Mouse (Mus musculus) limb, embryonic 11.5 days (tissue): ENCODE results near the gene Esyt1. TPM values are rescaled to one million over a fixed set of nuclear protein-coding genes. Genes with fewer than 3 reads are reported as not detected.

Experiments
- ATAC-seq: fragments of 200-750 bp; cut with Nextera tagmentation; 2 replicates; pipeline ENCODE4 v1.8.0; 2017; ENCODE audit warnings: low read depth; ENCODE audit not compliant: insufficient number of reproducible peaks, low FRiP score, low TSS enrichment
- DNase-seq: peaks from one replicate; pipeline ENCODE4 v3.0.0-alpha.2; 2015; ENCODE audit warnings: low spot score
- H3K27ac ChIP-seq: fragments of 300-500 bp; sonication (generic); replicated peaks from 2 replicates; pipeline ENCODE4 v1.5.1; 2014; ENCODE audit warnings: low read depth, mild to moderate bottlenecking, low read length
- H3K27me3 ChIP-seq: fragments of 300-500 bp; sonication (generic); 2 replicates; pipeline ENCODE4 v1.6.1; 2014; ENCODE audit warnings: mild to moderate bottlenecking, low read length, mixed read lengths; ENCODE audit not compliant: control insufficient read depth, insufficient read depth
- H3K36me3 ChIP-seq: fragments of 300-500 bp; sonication (generic); 2 replicates; pipeline ENCODE4 v1.6.1; 2014; ENCODE audit warnings: mild to moderate bottlenecking, low read length, moderate library complexity, mixed read lengths; ENCODE audit not compliant: control insufficient read depth, insufficient read depth
- H3K4me1 ChIP-seq: fragments of 300-500 bp; sonication (generic); 2 replicates; pipeline ENCODE4 v1.6.1; 2014; ENCODE audit warnings: low read length, mixed read lengths; ENCODE audit not compliant: control insufficient read depth, insufficient read depth
- H3K4me2 ChIP-seq: fragments of 300-500 bp; sonication (generic); 2 replicates; pipeline ENCODE4 v1.6.1; 2014; ENCODE audit warnings: low read depth, mild to moderate bottlenecking, moderate library complexity; ENCODE audit not compliant: severe bottlenecking
- H3K4me3 ChIP-seq: fragments of 300-500 bp; sonication (generic); 2 replicates; pipeline ENCODE4 v1.5.1; 2014; ENCODE audit warnings: low read depth, low read length
- H3K9ac ChIP-seq: fragments of 300-500 bp; sonication (generic); 2 replicates; pipeline ENCODE4 v1.6.1; 2014; ENCODE audit warnings: mild to moderate bottlenecking, low read length
- H3K9me3 ChIP-seq: fragments of 300-500 bp; sonication (generic); 2 replicates; pipeline ENCODE4 v1.6.1; 2016; ENCODE audit warnings: low read length; ENCODE audit not compliant: control insufficient read depth
- WGBS: fragments of 180-500 bp; shearing (Covaris S2); extraction: QIAGEN DNeasy Blood & Tissue Kit; methylation state at CpG from one replicate; pipeline ENCODE4 v1.1.7; 2014; 5-methylcytosine and 5-hydroxymethylcytosine counted together
- polyA plus RNA-seq: library from polyadenylated mRNA; unstranded; fragments of >200 nt; fragmentation: Nextera tagmentation; extraction: Ambion mirVana; gene quantifications from 2 replicates; pipeline ENCODE4 v1.2.1, GENCODE M21; 2014

Esyt1 gene
- polyA plus RNA-seq, 1 experiment from 2014 or later: 7.6 TPM

DNA sequence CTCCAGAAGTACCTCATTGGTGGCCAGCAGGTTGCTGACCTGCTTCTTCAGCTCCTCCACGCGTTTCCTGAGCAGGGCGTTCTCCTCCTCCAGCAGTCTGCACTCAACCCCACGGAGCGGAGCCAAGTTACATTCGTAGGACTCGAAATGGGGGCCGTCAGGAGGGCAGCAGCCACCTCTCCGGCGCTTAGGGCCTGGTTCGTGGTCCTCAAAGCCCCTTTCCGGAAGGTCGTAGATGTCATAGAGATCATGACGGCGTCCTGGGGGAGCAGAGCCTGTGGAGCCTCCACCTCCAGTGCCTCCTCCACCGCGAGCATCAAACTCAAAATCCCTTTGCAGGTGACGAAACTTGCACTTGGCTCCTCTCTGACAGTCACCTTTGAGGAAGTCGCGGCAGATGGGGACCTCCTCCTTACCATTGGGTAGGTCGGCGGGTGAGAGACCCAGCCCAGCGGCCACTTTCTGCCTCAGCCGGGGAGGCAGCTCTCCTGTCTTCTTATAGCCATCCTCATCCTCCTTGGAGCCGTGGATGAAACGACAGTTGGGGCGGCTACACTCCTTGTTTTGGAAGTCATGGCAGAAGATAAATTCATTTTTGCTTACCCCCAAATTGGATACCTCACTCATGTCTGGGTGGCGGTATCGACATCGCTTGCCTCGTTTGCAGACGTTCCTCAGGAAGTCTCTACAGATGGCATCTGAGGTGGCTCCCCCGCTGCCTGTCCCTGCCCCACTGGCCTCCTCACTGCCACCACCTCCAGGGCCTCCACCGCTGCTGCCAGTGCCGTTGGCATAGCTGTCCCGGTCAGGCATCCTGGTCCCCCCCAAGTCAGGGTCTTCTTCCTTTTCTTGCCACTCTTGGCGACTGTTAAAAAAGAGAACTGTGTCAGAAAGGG is 19.3 kb upstream of the Esyt1 start:
- Histone ChIP-seq H3K27me3 (no peaks in the 10 kb centered on the region), H3K27ac (no peak overlapping the region), H3K4me3 (no peak overlapping the region), H3K4me1 (0 out of 2 replicates have a peak, but pooled peaks cover 4% of the 10 kb centered on the region), H3K36me3 (peaks cover 20% of the 10 kb centered on the region), H3K9ac (no peak overlapping the region), H3K4me2 (no peak overlapping the region), H3K9me3 (no peaks in the 10 kb centered on the region)
- no peak for ATAC-seq
- 92% methylated on average over 37 of the region's 37 CpGs for WGBS
- DNase-seq: no peak

DNA sequence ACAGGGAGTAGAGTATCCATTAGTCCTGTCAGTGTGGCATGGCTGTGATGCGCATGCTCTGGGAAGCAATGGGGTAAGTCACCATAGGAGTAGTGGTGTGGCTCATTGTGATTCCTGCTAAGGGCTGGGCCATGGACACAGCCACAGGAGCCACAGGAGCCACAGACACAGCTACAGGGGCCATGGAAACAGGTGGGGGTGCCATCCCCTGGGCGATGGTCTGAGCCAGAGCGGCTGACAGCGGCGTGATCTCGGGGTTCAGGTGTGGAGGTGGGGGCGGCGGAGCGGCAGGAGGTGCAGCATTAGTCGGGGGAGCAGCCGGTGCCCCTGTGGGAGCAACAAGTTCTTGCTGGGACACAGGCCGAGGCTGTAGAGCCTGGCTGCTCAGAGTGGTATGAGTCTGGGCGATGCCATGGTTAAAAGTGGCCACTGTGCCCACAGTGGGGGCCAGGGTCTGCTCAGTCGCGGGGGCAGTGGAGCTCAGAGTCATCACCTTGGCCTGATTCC is 18.5 kb upstream of the Esyt1 start:
- DNase-seq (no peak), ATAC-seq (no peak)
- H3K4me3 ChIP-seq: no peak overlapping the region
- H3K9ac ChIP-seq: no peak overlapping the region
- no peaks in the 10 kb centered on the region for H3K27me3 ChIP-seq
- no peak overlapping the region for H3K27ac ChIP-seq
- H3K36me3 ChIP-seq: peaks cover 20% of the 10 kb centered on the region
- 0 out of 2 replicates have a peak, but pooled peaks cover 4% of the 10 kb centered on the region for H3K4me1 ChIP-seq
- no peaks in the 10 kb centered on the region for H3K9me3 ChIP-seq
- 98% methylated on average over 15 of the region's 15 CpGs for WGBS
- no peak overlapping the region for H3K4me2 ChIP-seq

DNA sequence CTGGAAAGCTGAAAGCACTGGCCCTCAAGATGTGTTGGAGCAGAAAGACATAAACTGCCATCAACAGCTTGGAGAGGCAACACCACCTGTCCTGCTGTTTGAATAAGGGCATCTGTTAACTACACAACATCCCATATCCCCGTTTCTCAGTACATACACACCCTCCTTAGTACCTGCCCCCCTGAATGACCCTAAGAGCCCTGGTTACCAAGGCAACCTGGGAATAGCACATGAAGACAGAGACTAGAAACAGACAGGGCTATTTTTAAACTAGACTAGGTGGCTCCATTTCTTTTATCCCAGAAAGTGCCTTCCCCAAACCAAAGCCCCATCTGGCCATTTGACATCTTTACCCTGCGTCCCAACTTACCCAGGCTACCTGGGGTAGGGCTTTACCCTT is 17.4 kb upstream of the Esyt1 start:
- no peak overlapping the region for H3K9ac ChIP-seq
- no peak overlapping the region for H3K27ac ChIP-seq
- no peak for ATAC-seq
- H3K9me3 ChIP-seq: no peaks in the 10 kb centered on the region
- H3K4me2 ChIP-seq: no peak overlapping the region
- 70% methylated on average over 2 of the region's 2 CpGs for WGBS
- H3K27me3 ChIP-seq: no peaks in the 10 kb centered on the region
- H3K36me3 ChIP-seq: peaks cover 20% of the 10 kb centered on the region
- H3K4me3 ChIP-seq: no peak overlapping the region
- DNase-seq: no peak
- 0 out of 2 replicates have a peak, but pooled peaks cover 4% of the 10 kb centered on the region for H3K4me1 ChIP-seq

DNA sequence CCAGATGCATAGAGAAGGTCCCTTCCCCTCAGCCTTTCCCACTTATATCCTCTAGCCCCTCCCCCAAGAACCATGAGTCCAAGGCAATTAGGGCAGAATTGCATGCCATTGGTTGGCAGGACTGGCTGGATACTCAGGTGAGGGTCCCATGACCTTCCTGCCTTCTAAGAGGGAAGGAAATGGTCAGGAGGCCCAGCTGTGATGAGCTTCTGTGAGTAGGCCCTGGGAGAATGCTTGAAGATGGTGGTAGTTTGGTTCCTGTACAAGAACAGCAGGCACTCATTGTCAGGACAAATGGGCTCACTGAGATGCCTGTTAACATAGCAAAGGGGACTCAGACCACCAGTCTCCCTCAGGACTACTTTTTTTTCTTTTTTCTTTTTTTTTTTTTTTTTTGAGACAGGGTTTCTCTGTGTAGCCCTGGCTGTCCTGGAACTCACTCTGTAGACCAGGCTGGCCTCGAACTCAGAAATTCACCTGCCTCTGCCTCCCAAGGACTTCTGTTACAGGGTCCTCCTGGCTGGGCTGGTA is 12.7 kb upstream of the Esyt1 start:
- Histone ChIP-seq H3K4me1 (no peaks in the 10 kb centered on the region), H3K4me3 (no peak overlapping the region), H3K27ac (no peak overlapping the region), H3K27me3 (no peaks in the 10 kb centered on the region), H3K9me3 (no peaks in the 10 kb centered on the region), H3K4me2 (no peak overlapping the region), H3K9ac (no peak overlapping the region), H3K36me3 (peaks cover 3% of the 10 kb centered on the region; the same call in 1 of the 2 replicates)
- DNase-seq (no peak), ATAC-seq (no peak)
- WGBS: 73% methylated on average over 1 of the region's 1 CpGs

DNA sequence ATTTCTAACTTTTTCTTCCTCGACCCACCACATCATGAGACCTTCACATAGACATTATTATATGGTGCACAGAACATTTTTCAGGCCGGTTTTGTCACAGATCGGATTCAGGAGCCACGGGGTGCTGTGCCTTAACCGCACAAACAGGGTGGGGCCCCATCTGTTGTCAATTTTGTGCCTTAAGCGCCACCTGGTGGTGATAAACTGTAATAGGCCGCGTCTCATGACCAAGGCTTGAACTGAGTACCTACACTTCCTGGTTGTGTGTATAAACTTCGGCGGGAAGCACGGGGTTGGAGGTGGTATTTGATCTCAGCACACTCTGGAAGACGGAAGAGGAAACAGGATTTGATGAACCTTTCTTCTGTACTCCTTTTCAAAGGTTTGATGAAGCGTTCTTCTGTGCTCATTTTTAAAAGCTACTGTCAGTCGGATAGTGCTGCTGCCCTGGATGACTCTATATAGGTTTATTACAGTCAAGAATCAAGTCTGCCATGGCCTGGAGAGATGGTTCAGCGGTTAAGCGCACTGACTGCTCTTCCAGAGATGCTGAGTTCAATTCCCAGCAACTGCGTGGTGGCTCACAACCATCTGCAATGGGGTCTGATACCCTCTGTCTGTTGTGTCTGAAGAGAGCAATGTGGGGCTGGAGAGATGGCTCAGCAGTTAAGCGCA is 10.7 kb upstream of the Esyt1 start:
- 0 out of 2 replicates have a peak overlapping the region, but pooled peaks have one; percentile 10 for H3K4me3 ChIP-seq
- H3K4me1 ChIP-seq: no peaks in the 10 kb centered on the region
- H3K27me3 ChIP-seq: no peaks in the 10 kb centered on the region
- peak overlapping the region; percentile 30; the same call in 1 of the 2 replicates for H3K4me2 ChIP-seq
- no peak overlapping the region for H3K27ac ChIP-seq
- 16% methylated on average over 18 of the region's 18 CpGs for WGBS
- peak; percentile 92 for DNase-seq
- no peak overlapping the region for H3K9ac ChIP-seq
- H3K9me3 ChIP-seq: no peaks in the 10 kb centered on the region
- H3K36me3 ChIP-seq: no peaks in the 10 kb centered on the region
- peak; percentile 88 for ATAC-seq

DNA sequence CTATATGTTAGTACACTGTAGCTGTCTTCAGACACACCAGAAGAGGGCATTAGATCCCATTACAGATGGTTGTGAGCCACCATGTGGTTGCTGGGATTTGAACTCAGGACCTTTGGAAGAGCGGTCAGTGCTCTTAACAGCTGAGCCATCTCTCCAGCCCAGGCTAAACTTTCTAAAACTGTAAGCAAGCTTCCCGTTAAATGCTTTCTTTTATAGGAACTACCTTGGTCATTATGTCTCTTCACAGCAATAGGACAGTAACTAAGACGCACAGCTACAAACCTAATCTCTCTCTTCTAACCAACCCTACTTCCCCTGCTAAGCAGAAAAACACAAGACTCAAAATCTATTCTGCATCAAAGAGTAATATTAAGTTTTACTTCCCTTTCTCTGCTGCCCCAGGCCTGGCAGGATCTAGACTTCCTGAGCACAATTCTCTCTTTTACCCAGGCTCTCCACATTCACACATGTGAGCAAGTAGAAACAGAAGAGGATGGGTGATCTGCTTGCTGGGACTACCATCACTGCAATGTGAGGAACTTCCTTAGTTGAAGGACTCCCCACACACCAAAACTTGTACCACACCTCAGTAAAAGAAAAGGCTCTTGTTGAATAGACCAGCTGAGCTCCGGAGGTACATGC is 10.1 kb upstream of the Esyt1 start:
- Histone ChIP-seq H3K27me3 (no peaks in the 10 kb centered on the region), H3K36me3 (no peaks in the 10 kb centered on the region), H3K27ac (no peak overlapping the region), H3K4me2 (peak overlapping the region; percentile 30; the same call in 1 of the 2 replicates), H3K4me1 (no peaks in the 10 kb centered on the region), H3K9ac (no peak overlapping the region), H3K9me3 (no peaks in the 10 kb centered on the region), H3K4me3 (no peak overlapping the region)
- no peak for DNase-seq
- ATAC-seq: no peak
- whole genome bisulfite sequencing: 76% methylated on average over 4 of the region's 4 CpGs

DNA sequence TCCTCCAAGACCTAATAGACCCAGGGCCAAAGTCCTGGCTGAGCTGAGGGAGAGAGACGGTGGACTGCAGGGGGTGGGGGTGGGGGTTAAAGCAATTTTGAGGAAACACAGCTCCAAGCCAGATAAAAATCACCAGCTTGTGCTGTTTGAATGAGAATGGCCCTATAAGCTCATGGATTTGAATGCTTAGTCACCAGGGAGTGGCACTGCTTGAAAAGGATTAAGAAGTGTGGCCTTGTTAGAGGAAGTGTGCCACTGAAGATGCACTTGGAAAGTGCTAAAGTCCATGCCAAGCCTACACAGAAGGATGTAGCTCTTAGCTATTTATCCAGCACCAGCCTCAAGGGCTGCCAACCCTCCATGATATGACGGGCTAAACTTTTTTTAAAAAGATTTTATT is 9.5 kb upstream of the Esyt1 start:
- ATAC-seq: no peak
- no peak overlapping the region for H3K4me3 ChIP-seq
- WGBS: 94% methylated on average over 2 of the region's 2 CpGs
- no peaks in the 10 kb centered on the region for H3K27me3 ChIP-seq
- no peak overlapping the region for H3K9ac ChIP-seq
- DNase-seq: no peak
- no peak overlapping the region for H3K4me2 ChIP-seq
- H3K9me3 ChIP-seq: no peaks in the 10 kb centered on the region
- H3K4me1 ChIP-seq: no peaks in the 10 kb centered on the region
- H3K27ac ChIP-seq: no peak overlapping the region
- H3K36me3 ChIP-seq: no peaks in the 10 kb centered on the region
